Mouse (Mus musculus): Measurements from ENCODE around the gene Areg.

The Areg gene

DNA sequence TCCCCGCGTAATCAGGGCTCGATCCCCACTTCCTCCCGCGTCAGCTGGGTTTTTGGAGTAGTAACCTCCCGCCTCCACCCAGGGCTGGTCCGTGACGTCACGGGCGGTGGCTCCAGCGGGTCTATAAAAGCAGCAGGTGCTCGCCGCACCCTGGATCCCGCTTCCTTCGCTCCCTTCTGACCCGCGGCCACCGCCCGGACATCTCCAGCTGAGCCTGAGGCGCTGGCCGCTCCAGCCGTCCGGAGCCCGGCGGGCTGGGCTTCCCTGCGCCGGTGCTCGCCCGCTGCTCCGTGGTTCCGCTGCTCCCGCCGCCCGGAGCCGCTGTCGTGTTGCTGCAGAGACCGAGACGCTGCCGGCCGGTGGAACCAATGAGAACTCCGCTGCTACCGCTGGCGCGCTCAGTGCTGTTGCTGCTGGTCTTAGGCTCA is at the start of gene Areg:
Gene Areg, plus strand, starts transcription at position 154 of the 428 bp plus-strand sequence.
- no peak for DNase-seq (ENCODE audit: low read depth)

DNA sequence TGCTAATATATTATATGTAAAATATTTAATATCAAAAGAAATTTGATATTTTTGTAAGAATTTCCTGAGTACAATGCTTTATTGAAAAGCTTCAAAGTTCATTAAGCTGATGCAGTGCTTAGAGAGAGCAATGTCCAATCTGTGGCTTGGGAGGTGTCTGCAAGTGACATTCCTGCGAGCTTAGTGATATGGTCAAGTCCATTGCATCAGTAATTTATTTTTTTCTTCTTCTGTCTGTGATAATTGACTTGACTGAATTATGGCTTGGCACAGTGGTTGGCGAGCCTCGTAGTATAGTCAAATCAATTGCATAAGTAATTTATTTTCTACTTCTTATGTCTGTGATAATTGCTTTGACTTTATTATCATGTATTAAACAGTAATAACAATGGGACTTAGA is 49.1 kb upstream of the Areg start:
- no peak for DNase-seq (ENCODE audit: low read depth)

DNA sequence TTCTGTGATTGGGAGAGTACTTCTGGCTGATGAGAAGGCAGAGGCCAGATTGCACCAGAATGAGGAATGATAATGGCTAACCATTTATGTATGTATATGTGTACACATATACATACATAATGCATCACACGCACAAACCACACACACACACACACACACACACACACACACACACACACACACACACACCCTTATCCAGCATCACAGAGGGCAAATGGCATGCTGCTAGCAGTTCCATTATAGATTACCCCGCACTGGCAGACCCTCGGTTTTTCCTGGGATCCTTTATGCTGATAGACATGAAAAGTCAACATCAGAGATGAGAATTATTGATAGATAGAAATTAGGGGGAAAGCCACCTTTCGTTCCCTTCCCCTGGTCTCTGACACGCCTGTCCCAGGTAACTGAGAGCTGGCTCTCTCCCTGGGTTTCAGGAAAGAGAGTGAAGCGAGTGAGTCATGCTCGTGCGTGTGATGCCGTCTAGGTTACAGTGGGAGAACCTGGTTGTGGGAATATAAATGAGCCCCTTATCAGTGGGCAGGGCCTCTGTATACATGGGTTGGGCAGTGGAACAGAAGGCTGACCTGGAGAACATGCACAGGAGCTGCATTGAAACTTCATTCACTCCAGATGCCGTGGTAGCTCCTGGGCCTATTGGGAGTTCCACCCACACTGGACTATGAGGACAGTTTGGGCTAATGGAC is 41.3 kb upstream of the Areg start:
- DNase-seq (ENCODE audit: low read depth): no peak

DNA sequence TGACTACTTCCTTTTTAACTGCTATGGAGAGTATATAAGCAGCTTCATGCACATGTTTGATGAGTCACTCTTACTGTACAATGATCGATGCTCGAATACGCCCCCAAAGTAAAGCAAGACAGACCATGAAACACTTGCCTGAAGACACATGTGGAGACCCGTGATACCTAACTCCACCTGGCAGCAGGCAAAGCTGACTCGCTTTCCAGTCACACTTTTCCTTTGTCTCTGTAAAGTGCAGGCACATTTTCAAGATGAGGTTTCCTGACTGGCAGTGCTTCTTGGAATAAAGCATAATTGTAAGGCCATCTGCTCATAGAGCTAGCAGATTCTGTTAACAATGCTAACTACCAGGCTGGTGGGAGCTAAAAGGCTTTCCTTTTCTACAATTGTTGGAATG is 37.7 kb upstream of the Areg start:
- peak; percentile 5 for DNase-seq (ENCODE audit: low read depth)

DNA sequence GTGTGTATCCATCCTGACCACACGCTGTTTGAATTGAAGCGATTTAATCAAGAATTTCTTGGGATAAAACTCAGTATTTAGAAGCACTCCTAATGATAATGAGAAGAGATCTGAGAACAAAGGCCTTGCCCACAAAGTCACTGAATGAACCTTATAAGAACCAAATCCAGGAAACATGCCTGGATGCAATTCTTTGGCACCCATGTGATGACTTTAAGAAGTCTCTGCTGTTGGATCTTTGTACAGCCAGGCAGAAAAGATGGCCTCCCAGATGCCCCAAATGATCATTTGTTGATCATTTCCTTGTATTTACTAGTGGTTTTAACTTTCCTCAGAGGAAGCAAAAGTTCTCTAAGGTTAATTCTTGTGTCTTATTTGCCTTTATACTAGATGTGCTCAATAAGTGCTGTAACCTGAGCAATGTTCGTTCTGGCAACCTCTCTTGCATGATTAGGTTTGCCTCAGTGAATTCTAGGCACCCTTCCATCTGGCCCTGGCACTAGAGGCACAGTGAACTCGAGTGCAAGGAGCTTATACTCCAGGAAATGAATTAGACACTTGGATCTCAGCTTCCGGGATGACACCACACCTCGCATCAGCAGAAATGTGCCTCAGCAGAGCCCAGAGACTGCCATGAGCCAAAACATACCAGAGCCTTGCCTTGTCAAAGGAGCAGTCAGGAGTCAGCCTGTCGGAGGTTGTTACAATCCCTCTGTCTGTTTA is 35.3 kb upstream of the Areg start:
- no peak for DNase-seq (ENCODE audit: low read depth)

DNA sequence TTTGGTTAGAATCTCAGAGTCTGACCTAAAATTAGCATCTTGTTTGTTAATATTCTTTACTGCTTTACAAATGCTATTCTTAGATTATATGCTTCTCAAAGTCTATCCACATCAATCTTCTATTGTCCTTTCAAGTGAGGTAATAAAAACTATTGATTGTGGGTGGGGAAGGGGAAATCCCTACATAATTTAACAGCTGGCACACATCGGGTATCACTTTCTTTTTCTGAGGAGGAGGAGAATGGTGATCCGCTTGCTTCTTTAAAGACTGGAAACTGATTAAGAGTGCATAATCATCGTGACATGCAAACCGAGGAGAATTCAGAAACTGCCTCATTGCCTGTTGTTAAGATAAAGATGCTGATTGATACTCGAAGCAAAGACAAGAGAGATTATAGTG is 33.2 kb upstream of the Areg start:
- DNase-seq (ENCODE audit: low read depth): no peak

DNA sequence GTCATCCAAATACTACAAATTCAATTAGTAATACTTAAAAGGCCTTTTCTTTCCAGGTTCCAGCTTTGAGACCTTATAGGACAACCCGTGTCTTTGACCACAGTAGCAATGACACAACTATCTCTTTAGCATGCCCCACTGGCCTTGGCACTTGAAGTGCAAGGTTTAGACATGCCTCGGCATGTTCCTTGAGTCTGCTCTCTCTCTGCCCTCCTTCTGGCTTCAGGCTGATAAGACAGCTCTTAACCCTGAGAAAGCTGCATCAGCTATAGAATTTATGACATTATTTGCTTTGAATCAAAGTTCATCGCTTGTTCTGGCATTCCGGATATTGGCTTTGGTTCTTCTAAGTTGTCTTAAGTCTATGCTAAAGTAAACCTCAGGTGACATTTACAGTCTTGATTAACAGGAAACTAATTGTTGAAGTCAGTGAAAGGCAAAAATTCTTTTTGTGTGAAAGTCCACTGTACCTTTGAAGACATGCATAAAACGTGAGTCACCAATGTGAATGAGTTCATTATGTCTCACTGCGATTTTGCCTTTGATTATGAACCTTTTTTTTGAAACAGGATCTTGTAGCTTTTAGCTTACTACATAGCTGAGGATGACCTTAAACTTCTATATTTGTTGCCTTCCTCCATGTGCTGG is 29.3 kb upstream of the Areg start:
- peak; percentile 64 for DNase-seq (ENCODE audit: low read depth)

DNA sequence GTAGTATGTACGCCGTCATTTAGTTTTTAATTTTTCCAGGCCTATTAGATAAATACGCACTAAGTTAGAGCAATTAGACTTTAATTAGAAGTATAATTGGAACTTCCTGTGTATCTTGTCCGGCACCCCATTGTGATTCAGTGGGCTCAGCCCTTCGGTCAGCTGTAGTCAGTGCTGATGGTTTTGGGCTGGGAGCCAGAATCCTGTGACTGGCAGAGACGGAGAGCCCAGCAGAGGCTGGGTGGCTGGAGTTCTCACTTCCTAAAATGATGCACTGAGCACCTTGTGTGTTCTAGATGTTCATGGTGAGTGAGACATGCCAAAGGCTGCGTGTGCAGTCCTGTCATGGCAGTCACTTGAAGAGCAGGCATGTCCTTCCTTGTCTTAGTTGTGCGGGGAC is 28.4 kb upstream of the Areg start:
- DNase-seq (ENCODE audit: low read depth): no peak

DNA sequence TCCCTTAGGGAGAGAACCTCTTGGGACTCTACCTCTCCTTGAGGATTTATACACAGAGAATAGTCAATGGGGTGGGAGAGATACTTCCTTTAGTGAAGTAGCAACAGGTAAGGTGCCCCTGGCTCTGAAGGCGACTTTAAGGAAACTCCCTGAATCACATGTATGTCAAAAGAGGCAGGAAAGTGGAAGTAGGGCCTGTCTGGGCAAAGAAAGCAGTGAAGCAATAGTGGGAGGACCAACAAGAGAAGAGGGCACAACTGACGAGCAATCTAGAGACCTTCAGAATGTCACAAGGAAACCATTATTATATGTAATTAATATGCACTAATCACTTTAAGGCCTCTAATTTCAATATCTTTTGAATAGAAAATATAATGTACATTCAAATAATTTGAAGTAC is 25.4 kb upstream of the Areg start:
- DNase-seq (ENCODE audit: low read depth): peak; percentile 12

DNA sequence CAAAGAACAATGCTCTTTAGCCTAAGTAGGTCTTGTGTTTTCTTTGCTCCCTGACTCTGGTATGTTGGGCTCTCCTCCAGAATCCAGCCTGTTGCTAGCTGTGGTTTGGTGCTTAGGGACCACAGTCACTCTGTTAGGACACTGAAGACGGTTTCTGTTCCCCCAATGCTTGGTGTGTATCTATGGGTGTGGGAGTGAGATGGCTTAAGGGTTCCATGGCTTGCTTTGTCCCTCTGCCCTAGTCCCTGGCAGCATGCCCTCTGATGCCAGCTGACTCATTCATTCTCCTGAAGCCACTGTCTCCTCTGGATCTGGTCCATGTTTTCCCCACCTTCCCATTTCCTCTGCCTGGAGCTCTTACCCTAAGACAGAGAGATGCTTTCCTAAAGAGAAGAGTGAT is 24.8 kb upstream of the Areg start:
- DNase-seq (ENCODE audit: low read depth): no peak

DNA sequence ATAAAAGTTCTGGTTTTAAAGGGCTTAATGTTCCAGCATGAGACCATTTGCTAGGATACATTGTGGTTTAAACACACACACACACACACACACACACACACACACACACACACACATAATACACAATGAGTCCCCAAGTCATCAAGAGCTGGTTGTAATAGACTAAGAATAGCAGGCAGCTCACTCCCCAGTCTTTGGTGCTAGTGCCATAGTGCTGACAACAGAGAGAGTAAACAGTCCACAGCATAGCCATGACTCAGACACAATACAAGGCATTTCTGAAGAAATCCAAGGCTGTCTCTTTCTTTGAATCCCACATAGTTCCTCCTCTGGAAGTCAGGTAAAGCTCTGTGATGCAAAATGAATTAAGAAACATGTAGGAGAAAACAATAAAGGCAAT is 20.8 kb upstream of the Areg start:
- no peak for DNase-seq (ENCODE audit: low read depth)

DNA sequence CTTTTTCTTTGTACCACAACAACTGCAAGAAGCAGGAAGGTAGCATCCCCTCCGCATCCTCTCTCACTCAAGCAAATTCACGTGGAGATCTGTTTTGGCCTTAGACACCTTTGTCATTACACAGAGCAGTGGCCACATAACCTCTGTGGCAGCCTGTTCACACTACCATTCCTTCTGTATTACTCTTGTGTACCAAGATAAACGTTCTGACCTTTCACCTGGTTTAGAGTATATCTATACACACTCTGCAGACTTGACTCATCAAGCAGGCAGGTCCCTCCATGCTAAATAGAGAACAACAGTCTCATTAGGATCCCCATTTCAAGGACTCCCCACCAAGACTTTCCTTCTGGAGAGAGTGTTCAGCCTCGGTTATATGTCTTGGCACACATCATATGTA is 16.0 kb upstream of the Areg start:
- DNase-seq (ENCODE audit: low read depth): no peak

DNA sequence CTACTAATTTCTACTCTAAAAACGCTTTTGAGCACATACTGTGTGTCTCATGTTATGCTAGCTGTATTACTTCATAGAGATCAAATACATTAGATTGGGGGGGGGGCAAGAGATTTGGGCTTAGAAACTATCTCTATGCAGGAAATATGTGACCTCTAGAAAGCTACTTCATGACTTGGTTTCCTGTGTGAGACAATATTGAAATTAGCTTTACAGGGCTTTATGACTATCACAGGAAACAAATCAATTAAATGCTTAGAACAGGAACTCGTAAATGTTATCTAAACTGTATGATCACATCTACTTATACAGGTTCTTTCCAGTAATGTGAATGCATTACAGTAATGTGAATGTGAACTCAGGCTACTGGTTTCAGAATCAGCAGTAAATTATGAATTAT is 15.3 kb upstream of the Areg start:
- no peak for DNase-seq (ENCODE audit: low read depth)

DNA sequence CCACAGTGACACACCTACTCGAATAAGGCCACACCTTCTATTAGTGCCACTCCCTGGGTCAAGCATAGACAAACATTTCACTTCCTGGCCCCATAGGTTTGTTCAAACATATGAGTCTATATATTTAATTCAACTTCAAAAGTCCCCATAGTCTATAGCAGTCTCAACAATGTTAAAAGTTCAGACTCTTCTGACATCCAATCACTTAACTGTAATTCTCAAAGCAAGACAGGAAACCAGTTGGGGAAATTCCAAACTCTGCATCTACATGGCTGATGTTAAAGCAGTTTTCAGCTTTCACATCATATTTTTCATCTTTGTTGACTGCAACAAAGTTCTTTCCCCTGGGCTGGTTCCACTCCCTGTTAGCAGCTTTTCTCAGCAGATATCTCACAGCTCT is 12.8 kb upstream of the Areg start:
- no peak for DNase-seq (ENCODE audit: low read depth)

DNA sequence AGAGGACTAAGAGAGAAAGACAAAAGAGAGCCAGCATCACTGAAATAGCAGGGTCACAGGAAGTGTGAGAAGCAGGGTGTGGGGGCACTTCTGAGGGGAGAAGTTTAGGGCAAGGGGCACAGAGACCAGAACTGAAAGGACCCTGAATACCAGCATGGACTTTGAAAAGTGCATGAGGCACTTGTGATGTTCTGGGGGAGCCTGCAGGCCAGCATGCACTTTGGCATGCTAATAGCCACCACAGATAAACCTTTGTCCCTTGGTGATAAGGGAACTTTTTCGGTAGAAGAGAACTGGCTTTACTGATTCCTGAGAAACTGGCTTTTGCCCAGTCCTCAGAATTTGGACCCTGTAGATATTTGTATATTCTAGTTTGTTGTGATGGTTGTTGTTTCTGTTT is 4.4 kb upstream of the Areg start:
- no peak for DNase-seq (ENCODE audit: low read depth)

DNA sequence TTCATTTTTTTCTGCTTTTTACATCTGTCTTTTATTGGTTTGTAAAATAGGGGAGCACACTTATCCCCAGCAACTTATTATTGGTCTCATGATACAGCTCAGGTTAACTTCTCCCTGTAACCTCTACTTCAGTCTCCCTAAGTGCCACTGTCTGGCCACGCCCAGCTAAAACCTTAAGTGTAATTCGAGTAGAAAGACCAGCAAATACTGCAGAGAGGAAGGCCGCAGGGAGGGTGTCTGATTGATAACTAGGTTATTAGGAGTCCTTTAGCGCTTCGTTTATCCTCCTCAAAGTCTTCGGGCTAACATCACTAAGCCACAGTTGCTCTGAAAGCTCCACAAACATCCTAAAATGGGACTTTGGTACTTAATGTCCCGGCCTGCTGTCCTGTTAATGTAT is 429 bp upstream of the Areg start:
- DNase-seq (ENCODE audit: low read depth): no peak

DNA sequence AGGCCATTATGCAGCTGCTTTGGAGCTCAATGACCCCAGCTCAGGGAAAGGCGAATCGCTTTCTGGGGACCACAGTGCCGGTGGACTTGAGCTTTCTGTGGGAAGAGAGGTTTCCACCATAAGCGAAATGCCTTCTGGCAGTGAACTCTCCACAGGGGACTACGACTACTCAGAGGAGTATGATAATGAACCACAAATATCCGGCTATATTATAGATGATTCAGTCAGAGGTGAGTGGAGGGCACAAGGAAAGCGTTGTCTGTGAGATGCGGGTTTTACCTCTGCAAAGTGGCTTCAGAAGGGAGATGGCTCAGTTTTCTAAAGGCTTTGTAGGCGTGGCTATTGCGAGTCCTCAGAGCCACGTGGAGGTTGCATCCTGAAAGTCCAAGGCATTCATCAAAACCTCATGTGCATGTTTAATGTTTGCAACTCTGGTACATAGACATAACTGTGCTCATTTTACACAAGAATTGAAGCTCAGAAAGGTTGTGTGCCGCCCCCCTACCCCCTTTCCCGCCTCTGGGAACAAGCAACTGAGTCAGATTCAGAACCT is 1.6 kb downstream of the Areg start:
- DNase-seq (ENCODE audit: low read depth): no peak

DNA sequence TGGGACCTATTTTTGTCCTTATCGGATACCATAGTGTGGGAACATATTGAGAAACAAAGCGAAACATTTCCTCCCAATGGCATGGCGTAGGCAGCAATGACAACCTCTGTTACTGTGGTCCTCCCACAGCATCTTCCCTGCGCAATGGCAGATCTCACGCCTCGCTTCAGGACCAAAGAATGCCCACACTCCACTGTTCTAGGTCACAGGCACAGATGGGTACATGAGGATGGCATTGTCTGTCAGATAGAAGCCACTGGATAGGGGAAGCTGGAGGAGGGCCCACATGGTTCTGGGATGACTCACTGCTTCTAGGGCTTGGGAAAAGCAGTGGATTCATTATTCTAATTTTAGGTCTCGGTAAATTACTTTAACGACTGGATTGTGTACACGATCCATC is 5.6 kb downstream of the Areg start:
- DNase-seq (ENCODE audit: low read depth): no peak

DNA sequence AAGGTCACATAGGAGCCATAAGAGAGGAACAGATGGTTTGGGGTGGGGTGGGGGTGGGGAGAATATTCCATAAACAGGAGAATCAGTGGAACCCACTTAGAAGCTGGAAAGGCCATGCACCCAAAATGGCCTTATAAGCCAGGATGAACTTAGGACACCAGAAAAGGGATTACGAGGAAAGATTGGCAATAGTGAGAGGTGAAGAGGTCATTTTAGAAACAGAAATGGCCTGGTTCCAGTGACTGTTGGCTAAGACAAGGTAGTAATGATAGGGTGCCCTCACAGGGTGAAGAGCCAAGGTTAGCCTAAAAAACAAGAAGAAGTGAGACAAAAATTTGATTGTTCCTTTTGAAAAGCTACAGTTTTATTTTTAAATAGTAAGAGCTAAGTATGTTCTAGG is 7.6 kb downstream of the Areg start:
- DNase-seq (ENCODE audit: low read depth): no peak

DNA sequence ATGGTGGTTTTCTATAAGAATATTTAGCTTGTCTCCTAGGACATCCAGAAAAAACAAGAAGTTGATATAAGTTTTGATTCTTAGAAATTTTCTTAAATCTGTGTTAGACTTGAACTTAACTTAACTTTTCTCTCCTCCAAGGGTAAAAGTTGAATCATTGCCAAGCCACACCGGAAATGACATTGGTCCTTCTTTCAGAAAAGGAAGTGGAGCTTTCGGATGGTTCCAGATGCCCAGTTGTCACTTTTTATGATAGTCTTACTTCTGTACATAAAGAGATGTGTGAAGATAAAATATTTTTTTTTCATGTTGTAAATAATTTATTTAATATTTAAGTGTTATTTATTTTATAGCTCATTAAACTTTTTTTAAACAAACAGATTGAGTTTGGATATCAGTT is 8.7 kb downstream of the Areg start:
- peak; percentile 80 for DNase-seq (ENCODE audit: low read depth)

DNA sequence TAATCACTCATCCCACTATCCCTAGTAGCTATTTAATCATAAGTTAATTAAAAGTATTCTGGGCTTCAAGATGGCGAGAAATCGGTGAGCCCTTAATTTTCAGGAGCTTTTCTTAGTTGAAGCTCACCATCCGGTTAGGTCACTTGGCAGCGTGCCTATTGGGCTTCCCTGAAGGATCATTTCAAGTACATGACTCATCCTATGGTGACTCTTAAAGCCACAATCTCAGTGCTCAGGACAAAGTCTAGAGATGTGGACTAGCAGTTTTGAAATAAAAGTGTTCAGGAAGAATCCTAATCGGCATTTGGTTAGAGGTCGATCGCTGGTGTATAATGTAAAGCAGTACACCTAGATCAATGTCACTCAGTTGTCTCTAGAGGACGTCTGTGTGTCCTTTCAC is 17.3 kb downstream of the Areg start:
- DNase-seq (ENCODE audit: low read depth): peak; percentile 80

DNA sequence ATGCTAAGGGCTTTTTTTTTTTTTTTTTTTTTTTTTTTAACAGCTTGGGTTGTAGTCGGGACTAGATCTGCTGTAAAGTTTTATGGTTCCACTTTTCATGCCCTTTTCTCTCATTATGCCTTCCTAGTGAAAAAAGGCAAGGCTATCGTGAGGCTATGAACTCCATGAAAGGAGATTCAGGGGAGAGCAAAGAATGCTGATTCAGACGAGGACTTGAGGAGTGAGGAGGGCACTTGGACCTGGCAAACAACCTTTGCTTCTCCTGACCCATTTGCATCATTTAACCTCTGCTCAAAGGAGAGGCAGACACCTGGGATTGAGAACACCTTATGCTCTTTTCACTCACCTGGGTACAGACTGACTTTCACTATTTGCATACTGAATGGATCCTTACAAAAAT is 17.8 kb downstream of the Areg start:
- DNase-seq (ENCODE audit: low read depth): no peak

DNA sequence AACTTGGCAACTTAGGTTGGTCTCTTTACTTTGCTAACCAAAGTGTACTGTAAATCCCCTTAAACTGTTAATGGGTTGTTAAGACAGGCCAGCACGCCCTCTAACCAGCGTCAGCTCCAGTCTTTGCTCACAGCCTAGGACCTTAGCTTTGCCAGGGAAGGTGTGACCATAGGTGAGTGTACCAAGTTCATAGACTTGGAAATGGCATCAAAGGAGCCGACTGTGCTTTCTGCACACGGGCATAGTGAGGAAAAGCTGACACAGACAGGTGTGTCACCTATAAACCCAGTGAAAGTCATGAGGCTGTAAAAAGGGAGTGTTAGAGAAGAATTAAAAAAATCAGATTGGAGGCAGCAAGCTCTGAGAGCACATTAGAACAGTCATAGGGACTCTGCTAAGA is 23.4 kb downstream of the Areg start:
- DNase-seq (ENCODE audit: low read depth): no peak

Data from 416B (cell line).